Comparison of ENCODE assay signal across 8 mouse cellular contexts in genomic region chr13:93144336-93145167, GRCm38 (mm10). TPM values are rescaled to one million over a fixed set of nuclear protein-coding genes. Genes with fewer than 3 reads are reported as not detected.
DNase-seq lines count a peak whose midpoint lies in the region; ATAC-seq and TF ChIP-seq lines count a peak whose summit lies in the region.

TSS of gene Cmya5 (minus strand) at chr13:93144724.

- no peak within 1 kb of the TSS for H3K9ac ChIP-seq in MEL (ENCODE audit: control insufficient read depth, low read depth, low read length, poor library complexity, severe bottlenecking)
- H3K9ac ChIP-seq in neural tube, embryonic 15.5 days (replicated peaks): peak within 1 kb of the TSS; percentile 53

- no peak for TF ChIP-seq RAD21 in MEL (IDR thresholded peaks at IDR 0.05; ENCODE audit: low read depth, low read length)

- no peaks in the 10 kb centered on the region for H3K9me3 ChIP-seq in MEL (replicated peaks; ENCODE audit: insufficient read depth, low read length)
- no peaks in the 10 kb centered on the region for H3K9me3 ChIP-seq in neural tube, embryonic 15.5 days (replicated peaks)

- peak; percentile 10 for DNase-seq in MEL (ENCODE audit: low read depth, low spot score)
- peak; percentile 94 to 96 for DNase-seq in cerebellum, postnatal 14 days
- DNase-seq in frontal cortex, adult 2 months (ENCODE audit: extremely low spot score in 1 of 2, low spot score in 1 of 2): peak; percentile 64 to 87
- peak; percentile 72 to 80 for DNase-seq in layer of hippocampus, adult 8-10 months (ENCODE audit: low spot score in 2 of 2)
- DNase-seq in lung, adult 2 months: peak; percentile 87
- DNase-seq in thymus, adult 2 months: peak; percentile 45

- no peak for TF ChIP-seq CTCF in MEL (IDR thresholded peaks at IDR 0.05 in 2 of 3, conservative IDR thresholded peaks at IDR 0.05 in 1 of 3; ENCODE audit: control insufficient read depth in 1 of 3, insufficient read depth in 1 of 3, low read depth in 2 of 3, low read length in 3 of 3, poor library complexity in 1 of 3, severe bottlenecking in 1 of 3)
- TF ChIP-seq CTCF in lung, adult 2 months (IDR thresholded peaks at IDR 0.05; ENCODE audit: insufficient read depth, low read length): no peak
- TF ChIP-seq CTCF in thymus, adult 2 months (IDR thresholded peaks at IDR 0.05; ENCODE audit: borderline replicate concordance, control insufficient read depth, extremely low read depth, insufficient read depth, low read length, poor library complexity): no peak

- H3K79me2 ChIP-seq in MEL (ENCODE audit: control insufficient read depth, insufficient read depth, low read length, poor library complexity): no peaks in the 10 kb centered on the region

- no peaks in the 10 kb centered on the region for H3K4me1 ChIP-seq in MEL (ENCODE audit: control insufficient read depth in 1 of 2, insufficient read depth in 2 of 2, low read length in 2 of 2)
- H3K4me1 ChIP-seq in lung, adult 2 months (ENCODE audit: control insufficient read depth, insufficient read depth, low read length): peaks cover 4% of the 10 kb centered on the region; the same call in 1 of the 2 replicates
- H3K4me1 ChIP-seq in neural tube, embryonic 15.5 days: peaks cover 15% of the 10 kb centered on the region
- H3K4me1 ChIP-seq in thymus, adult 2 months (replicated peaks; ENCODE audit: control insufficient read depth, insufficient read depth, low read length): peaks cover 7% of the 10 kb centered on the region

- WGBS in lung, adult 2 months: 3% methylated on average over 42 of the region's 45 CpGs
- 1% methylated on average over 44 of the region's 45 CpGs for WGBS in neural tube, embryonic 15.5 days
- 5% methylated on average over 44 of the region's 45 CpGs for WGBS in thymus, adult 2 months

- peak; percentile 93 to 98 for ATAC-seq in hematopoietic stem cell, adult 5-6 weeks (replicated peaks in 1 of 2; ENCODE audit: insufficient read depth in 1 of 2, low FRiP score in 2 of 2, low TSS enrichment in 1 of 2, low read depth in 1 of 2, poor library complexity in 2 of 2, severe bottlenecking in 2 of 2)
- ATAC-seq in neural tube, embryonic 15.5 days (ENCODE audit: low FRiP score): peak; percentile 89

- no peak for TF ChIP-seq POLR2A in MEL (IDR thresholded peaks at IDR 0.05; ENCODE audit: control insufficient read depth in 1 of 2, insufficient read depth in 1 of 2, low read depth in 1 of 2, low read length in 2 of 2, poor library complexity in 1 of 2)
- no peak for TF ChIP-seq POLR2A in lung, adult 2 months (IDR thresholded peaks at IDR 0.05; ENCODE audit: borderline replicate concordance, extremely low read depth, low read depth, low read length)
- TF ChIP-seq POLR2A in thymus, adult 2 months (IDR thresholded peaks at IDR 0.05; ENCODE audit: control insufficient read depth, extremely low read depth, insufficient read depth, low read length, poor library complexity): 0 out of 2 replicates have a peak, but pooled peaks have one; percentile 32

- peaks cover 0 to 2% of the 10 kb centered on the region in 2 experiments; a peak in 1 of 4 replicates for H3K36me3 ChIP-seq in MEL (ENCODE audit: control insufficient read depth in 1 of 2, insufficient read depth in 2 of 2, low read length in 2 of 2)
- H3K36me3 ChIP-seq in neural tube, embryonic 15.5 days: 0 out of 2 replicates have a peak, but pooled peaks cover 2% of the 10 kb centered on the region
- 0 out of 2 replicates have a peak, but pooled peaks cover 6% of the 10 kb centered on the region for H3K36me3 ChIP-seq in thymus, adult 2 months (ENCODE audit: control insufficient read depth, insufficient read depth, low read length)

- no peaks in the 10 kb centered on the region for H3K27me3 ChIP-seq in MEL (ENCODE audit: control insufficient read depth in 1 of 2, insufficient read depth in 2 of 2, low read length in 2 of 2)
- H3K27me3 ChIP-seq in neural tube, embryonic 15.5 days (replicated peaks): no peaks in the 10 kb centered on the region
- no peaks in the 10 kb centered on the region for H3K27me3 ChIP-seq in thymus, adult 2 months (ENCODE audit: control insufficient read depth, insufficient read depth, low read length)

- no peak within 1 kb of the TSS for H3K27ac ChIP-seq in MEL (ENCODE audit: control insufficient read depth, low read depth, low read length)
- peak within 1 kb of the TSS; percentile 51; the same call in 1 of the 2 replicates for H3K27ac ChIP-seq in neural tube, embryonic 15.5 days (replicated peaks)
- H3K27ac ChIP-seq in thymus, adult 2 months (ENCODE audit: control insufficient read depth, insufficient read depth, low read length): no peak within 1 kb of the TSS

- H3K4me3 ChIP-seq in MEL (ENCODE audit: control insufficient read depth in 1 of 2, insufficient read depth in 1 of 2, low read depth in 2 of 2, low read length in 2 of 2): no peak within 1 kb of the TSS
- peak within 1 kb of the TSS; percentile 58 for H3K4me3 ChIP-seq in lung, adult 2 months (replicated peaks; ENCODE audit: extremely low read depth, low read depth, low read length)
- H3K4me3 ChIP-seq in neural tube, embryonic 15.5 days (replicated peaks): peak within 1 kb of the TSS; percentile 48
- peak within 1 kb of the TSS; percentile 59 for H3K4me3 ChIP-seq in thymus, adult 2 months (ENCODE audit: control insufficient read depth, insufficient read depth, low read length)

- peak within 1 kb of the TSS; percentile 94 for H3K4me2 ChIP-seq in neural tube, embryonic 15.5 days

- no peak for TF ChIP-seq EP300 in MEL (IDR thresholded peaks at IDR 0.05; ENCODE audit: low read depth in 1 of 2, low read length in 2 of 2)

TF ChIP-seq in MEL, 35 proteins besides CTCF, POLR2A, EP300 and RAD21:
- TF ChIP-seq CHD2 (IDR thresholded peaks at IDR 0.05; ENCODE audit: low read length) (no peak), MEF2A (IDR thresholded peaks at IDR 0.05; ENCODE audit: extremely low read depth, insufficient replicate concordance, low read depth, low read length, poor library complexity, severe bottlenecking) (no peak), CHD1 (IDR thresholded peaks at IDR 0.05; ENCODE audit: low read depth, low read length) (no peak), ELF1 (IDR thresholded peaks at IDR 0.05; ENCODE audit: low read depth, low read length) (no peak), ZNF384 (IDR thresholded peaks at IDR 0.05; ENCODE audit: low read depth, low read length) (no peak), BHLHE40 (IDR thresholded peaks at IDR 0.05; ENCODE audit: borderline replicate concordance, low read depth, low read length) (no peak), ZMIZ1 (IDR thresholded peaks at IDR 0.05; ENCODE audit: low read depth, low read length) (no peak), NRF1 (IDR thresholded peaks at IDR 0.05; ENCODE audit: insufficient read depth, low read depth, low read length, poor library complexity, severe bottlenecking) (no peak), ZKSCAN1 (IDR thresholded peaks at IDR 0.05; ENCODE audit: low read depth, low read length) (no peak), GATA1 (IDR thresholded peaks at IDR 0.05; ENCODE audit: low read depth, low read length) (no peak), USF2 (IDR thresholded peaks at IDR 0.05; ENCODE audit: borderline replicate concordance in 1 of 2, insufficient read depth in 1 of 2, low read depth in 1 of 2, low read length in 2 of 2) (no peak), ETS1 (IDR thresholded peaks at IDR 0.05; ENCODE audit: low read depth, low read length) (no peak), POLR2AphosphoS5 (IDR thresholded peaks at IDR 0.05; ENCODE audit: borderline replicate concordance, low read depth, low read length) (no peak), E2F4 (IDR thresholded peaks at IDR 0.05; ENCODE audit: borderline replicate concordance, low read depth, low read length) (no peak), MAX (IDR thresholded peaks at IDR 0.05; ENCODE audit: low read length) (no peak), MAFK (IDR thresholded peaks at IDR 0.05; ENCODE audit: borderline replicate concordance, low read depth, low read length) (no peak), MYC (IDR thresholded peaks at IDR 0.05; ENCODE audit: low read depth, low read length) (no peak), MYB (IDR thresholded peaks at IDR 0.05; ENCODE audit: low read depth, low read length) (no peak), SIN3A (IDR thresholded peaks at IDR 0.05; ENCODE audit: low read length) (no peak), TCF12 (IDR thresholded peaks at IDR 0.05; ENCODE audit: low read depth, low read length) (no peak)

RNA-seq across cellular contexts. Expression of gene Cmya5, which starts in this region (rescaled TPM):
- under 0.01 TPM in 2 replicates for total RNA-seq in MEL (2012; rRNA removed)
- polyA plus RNA-seq in MEL (2012; ENCODE audit: insufficient read depth in 1 of 2, insufficient read length in 2 of 2, low read depth in 1 of 2, low replicate concordance in 2 of 2, missing spikeins in 1 of 2): not detected
- polyA plus RNA-seq in frontal cortex, adult 2 months (2012; rRNA removed): 1.2 and 1.3 TPM in 2 replicates
- 0.56 and 0.65 TPM in 2 replicates for total RNA-seq in hematopoietic stem cell, adult 5-6 weeks (2017)
- 1 to 10 TPM; 2.9 to 4.3 (median 3.2) TPM for total RNA-seq in layer of hippocampus, adult 8-10 months (2022)
- polyA plus RNA-seq in lung, adult 2 months (2012; rRNA removed): 0.88 and 3.9 TPM in 2 replicates
- polyA plus RNA-seq in neural tube, embryonic 15.5 days (2015; fragmentation: Nextera tagmentation; extraction: Ambion mirVana): 0.19 and 0.20 TPM in 2 replicates
- 0.32 and 1.5 TPM in 2 replicates for polyA plus RNA-seq in thymus, adult 2 months (2012; rRNA removed)

Comparison
In these comparisons a context has a peak if more than half of its experiments do, and no peak if none do; other contexts are left out.
1. Peak in DNase-seq in MEL; RNA of the gene not detected or under 1 TPM.
2. Peak in ATAC-seq in hematopoietic stem cell, adult 5-6 weeks; RNA of the gene not detected or under 1 TPM.
3. Peak in ATAC-seq, H3K4me3 ChIP-seq, H3K27ac ChIP-seq, H3K9ac ChIP-seq and H3K4me2 ChIP-seq in neural tube, embryonic 15.5 days; RNA of the gene not detected or under 1 TPM.
4. DNase-seq: peak in every context shown above with its lines; median percentile 95 in cerebellum, postnatal 14 days; 87 in lung, adult 2 months; 76 in layer of hippocampus, adult 8-10 months; 76 in frontal cortex, adult 2 months; 45 in thymus, adult 2 months; 10 in MEL.
5. H3K4me3 ChIP-seq: peak in lung, adult 2 months (single experiment) and thymus, adult 2 months (single experiment); none in MEL (0 of 2).